Mouse (Mus musculus): ENCODE results near the gene Pianp. TPM values are rescaled to one million over a fixed set of nuclear protein-coding genes. Genes with fewer than 3 reads are reported as not detected.

Gene Pianp
- 1.6 and 3.4 TPM in 2 replicates for polyA plus RNA-seq (2012; rRNA removed)

DNA sequence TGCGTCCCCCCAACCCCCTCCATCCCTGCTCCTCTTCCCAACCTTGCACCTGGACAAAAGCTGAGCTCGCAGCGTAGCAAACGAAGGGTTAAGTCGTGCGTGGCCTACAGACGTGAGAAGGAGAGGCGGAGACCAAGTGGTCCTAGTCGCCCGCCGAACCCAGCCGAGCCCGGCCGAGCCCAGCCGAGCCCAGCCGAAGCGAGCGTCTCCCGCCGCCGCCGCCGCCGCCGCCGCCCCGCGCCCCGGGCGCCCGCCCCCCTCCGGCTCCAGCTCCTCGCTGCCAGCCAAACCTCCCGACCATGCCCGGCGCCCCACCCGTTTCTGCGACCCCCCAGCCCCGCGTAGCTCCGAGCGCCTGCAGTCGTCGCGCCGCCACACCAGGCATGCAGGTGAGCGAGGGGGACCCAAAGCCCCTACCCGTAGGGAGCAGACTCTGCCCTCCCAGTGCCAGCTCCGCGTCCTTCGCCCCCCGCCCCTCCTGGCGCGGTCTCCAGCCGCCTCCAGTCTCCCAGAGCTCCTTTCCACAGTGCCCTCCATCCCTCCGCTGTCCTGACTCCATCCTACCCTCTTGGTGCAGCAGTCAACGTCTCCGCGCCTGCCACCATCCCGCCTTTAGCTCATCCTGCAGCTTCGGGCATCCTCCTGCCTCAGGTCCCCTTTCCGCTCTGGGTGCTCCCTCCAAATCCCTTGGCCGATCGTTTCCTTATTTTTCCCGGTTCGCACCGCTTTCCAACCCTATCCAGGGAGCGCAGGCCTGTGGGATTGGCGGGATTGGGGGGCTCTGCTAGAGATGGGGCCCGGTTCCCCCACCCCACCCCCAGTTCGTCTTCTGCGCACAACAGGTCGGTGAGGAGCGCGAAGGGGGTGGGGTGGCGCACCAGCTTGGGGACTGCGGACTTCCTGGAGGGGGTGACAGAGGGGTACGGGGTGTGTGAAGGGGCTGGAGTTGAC lies at the start of gene Pianp:
Gene Pianp (plus strand): TSS at position 144 of the 951 bp plus-strand sequence.

DNA sequence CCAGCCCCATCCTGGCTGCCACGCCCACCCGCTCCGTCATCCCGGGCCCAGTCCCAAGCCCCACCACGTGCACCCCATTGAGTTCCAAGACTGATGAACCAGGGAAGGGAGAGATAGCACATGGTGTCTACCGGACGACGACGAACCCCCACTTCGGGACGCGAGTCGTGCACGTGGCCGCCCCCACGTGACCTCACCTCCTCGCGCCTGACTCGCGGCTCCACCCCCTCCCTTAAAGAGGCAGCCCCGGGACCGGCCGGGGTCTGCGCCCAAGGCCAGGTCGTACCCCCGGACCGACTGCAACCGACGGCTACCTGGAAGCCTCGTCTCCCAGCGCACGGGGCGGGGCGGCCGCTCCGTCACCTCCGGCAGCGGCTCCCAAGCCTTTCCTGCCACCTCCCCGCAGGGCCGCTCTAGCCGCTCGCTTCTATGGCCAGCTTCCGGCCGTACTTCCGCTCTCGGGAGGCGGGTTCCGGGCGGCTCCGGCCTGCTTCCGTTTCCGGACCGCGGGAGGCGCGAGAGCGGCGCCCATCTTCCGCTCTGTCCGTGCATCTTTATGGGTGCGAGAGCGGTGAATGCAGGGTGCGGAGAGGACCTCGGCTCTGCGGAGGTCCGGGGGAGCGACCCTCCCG lies 31.3 kb upstream of the Pianp start, which contains the start of gene Cops7a:
Gene Cops7a (minus strand): TSS at position 451 of the 632 bp plus-strand sequence.

DNA sequence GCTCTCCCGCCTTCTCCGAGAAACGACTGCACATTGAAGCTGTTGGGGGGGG lies 12.5 kb downstream of the Pianp start, which contains the start of gene Zfp384:
Gene Zfp384 (plus strand): TSS at position 17 of the 52 bp plus-strand sequence.

DNA sequence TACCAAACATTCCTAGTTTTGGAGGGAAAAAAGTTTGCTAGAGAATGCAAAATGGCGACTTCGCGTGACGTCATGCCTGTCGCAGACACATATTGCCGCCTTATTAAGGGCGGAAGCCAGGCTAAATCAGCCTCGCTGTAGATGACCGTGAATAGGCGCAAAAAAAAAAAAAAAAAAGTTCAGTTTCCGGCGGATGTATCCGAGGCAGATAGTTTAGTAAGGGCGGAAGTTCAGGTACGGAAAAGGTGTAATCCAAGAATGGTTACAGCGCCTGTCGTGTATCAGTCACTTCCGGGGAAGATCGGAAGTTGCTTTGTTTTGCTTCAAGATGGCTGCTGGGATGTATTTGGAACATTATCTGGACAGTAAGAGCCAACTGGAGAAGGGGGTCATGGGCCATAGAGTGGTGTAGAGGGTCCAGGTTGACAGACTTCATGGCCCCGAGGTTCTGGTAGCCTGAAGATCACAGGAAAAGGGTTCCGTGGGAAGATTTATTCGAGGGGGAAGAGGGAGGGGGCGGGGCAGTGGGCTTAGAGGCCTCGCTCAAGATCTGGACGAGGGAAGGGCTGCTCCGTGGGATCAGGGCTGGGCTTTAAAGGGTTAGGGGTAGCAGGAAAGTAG lies 43.1 kb downstream of the Pianp start, which contains the start of gene Ing4:
Gene Ing4 (plus strand): TSS at position 228 of the 621 bp plus-strand sequence.

DNA sequence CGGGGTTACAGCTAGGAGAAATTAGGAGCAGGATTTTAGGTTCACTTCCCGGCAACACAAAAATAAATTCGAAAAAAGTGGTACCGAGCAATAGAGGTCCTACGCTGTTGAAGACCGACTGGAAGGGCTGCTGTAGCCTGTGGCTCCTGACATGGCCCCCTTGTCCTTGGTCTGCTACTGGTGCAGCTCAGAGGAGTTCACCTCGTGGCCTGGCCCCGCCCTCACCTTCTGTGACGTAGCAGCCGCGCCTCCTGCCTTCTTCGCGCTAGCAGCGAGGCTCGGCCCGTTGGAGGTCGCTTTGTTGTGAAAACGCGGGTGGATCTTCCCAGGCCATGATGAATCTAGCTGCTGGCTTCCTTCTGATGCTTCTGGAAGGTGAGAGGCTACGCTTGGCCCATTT lies 53.2 kb downstream of the Pianp start, which contains the start of gene Acrbp:
Gene Acrbp (plus strand): TSS at position 12 of the 400 bp plus-strand sequence.

Other genes starting within 250 kb of the Pianp start
- gene Gm45234, start 240.7 kb upstream of the Pianp start, polyA plus RNA-seq (2012; rRNA removed), result 0.11 TPM in 1 of 2 replicates, not detected in the other
- gene Atn1, start 240.2 kb upstream of the Pianp start, polyA plus RNA-seq (2012; rRNA removed), result 40.9 and 65.1 TPM in 2 replicates
- 9.1 and 11.8 TPM in 2 replicates for gene Eno2, start 227.0 kb upstream of the Pianp start, polyA plus RNA-seq (2012; rRNA removed)
- gene Lrrc23, start 217.0 kb upstream of the Pianp start, polyA plus RNA-seq (2012; rRNA removed), result 4.2 and 11.4 TPM in 2 replicates
- 6.0 and 8.9 TPM in 2 replicates for gene Spsb2, start 188.0 kb upstream of the Pianp start, polyA plus RNA-seq (2012; rRNA removed)
- 559 and 705 TPM in 2 replicates for gene Tpi1, start 182.4 kb upstream of the Pianp start, polyA plus RNA-seq (2012; rRNA removed)
- gene Usp5, start 167.2 kb upstream of the Pianp start, polyA plus RNA-seq (2012; rRNA removed), result 111 and 146 TPM in 2 replicates
- 157 and 168 TPM in 2 replicates for gene Cdca3, start 167.1 kb upstream of the Pianp start, polyA plus RNA-seq (2012; rRNA removed)
- 2.2 and 3.0 TPM in 2 replicates for gene Gnb3, start 156.4 kb upstream of the Pianp start, polyA plus RNA-seq (2012; rRNA removed)
- 103 and 125 TPM in 2 replicates for gene P3h3, start 138.9 kb upstream of the Pianp start, polyA plus RNA-seq (2012; rRNA removed)
- 13.4 and 15.2 TPM in 2 replicates for gene Gpr162, start 132.7 kb upstream of the Pianp start, polyA plus RNA-seq (2012; rRNA removed)
- 0.01 and 0.05 TPM in 2 replicates for gene Cd4, start 108.5 kb upstream of the Pianp start, polyA plus RNA-seq (2012; rRNA removed)
- gene Lag3, start 85.0 kb upstream of the Pianp start, polyA plus RNA-seq (2012; rRNA removed), result 2.3 and 3.2 TPM in 2 replicates
- gene Ptms, start 76.6 kb upstream of the Pianp start, polyA plus RNA-seq (2012; rRNA removed), result 1,105 and 3,481 TPM in 2 replicates
- 358 and 360 TPM in 2 replicates for gene Mlf2, start 65.3 kb upstream of the Pianp start, polyA plus RNA-seq (2012; rRNA removed)
- gene Cops7a, start 31.2 kb upstream of the Pianp start, polyA plus RNA-seq (2012; rRNA removed), result 122 and 143 TPM in 2 replicates
- gene Zfp384, start 12.5 kb downstream of the Pianp start, polyA plus RNA-seq (2012; rRNA removed), result 52.2 and 93.4 TPM in 2 replicates
- gene Ing4, start 43.1 kb downstream of the Pianp start, polyA plus RNA-seq (2012; rRNA removed), result 130 and 145 TPM in 2 replicates
- 25.3 and 37.8 TPM in 2 replicates for gene Acrbp, start 53.0 kb downstream of the Pianp start, polyA plus RNA-seq (2012; rRNA removed)
- gene Lpar5, start 71.2 kb downstream of the Pianp start, polyA plus RNA-seq (2012; rRNA removed), result 0.22 and 0.24 TPM in 2 replicates
- gene Chd4, start 99.3 kb downstream of the Pianp start, polyA plus RNA-seq (2012; rRNA removed), result 164 and 215 TPM in 2 replicates
- gene Nop2, start 135.2 kb downstream of the Pianp start, polyA plus RNA-seq (2012; rRNA removed), result 45.9 and 58.2 TPM in 2 replicates
- gene Iffo1, start 148.5 kb downstream of the Pianp start, polyA plus RNA-seq (2012; rRNA removed), result 26.0 and 30.3 TPM in 2 replicates
- gene Gapdh, start 169.8 kb downstream of the Pianp start, polyA plus RNA-seq (2012; rRNA removed), result 3,932 and 4,365 TPM in 2 replicates
- 349 and 495 TPM in 2 replicates for gene Ncapd2, start 195.0 kb downstream of the Pianp start, polyA plus RNA-seq (2012; rRNA removed)
- gene Mrpl51, start 195.1 kb downstream of the Pianp start, polyA plus RNA-seq (2012; rRNA removed), result 84.9 and 134 TPM in 2 replicates
- gene Vamp1, start 218.9 kb downstream of the Pianp start, polyA plus RNA-seq (2012; rRNA removed), result 10.6 and 11.9 TPM in 2 replicates
- 1.1 and 1.3 TPM in 2 replicates for gene Tapbpl, start 235.2 kb downstream of the Pianp start, polyA plus RNA-seq (2012; rRNA removed)
- gene Cd27, start 240.3 kb downstream of the Pianp start, polyA plus RNA-seq (2012; rRNA removed), result 0.18 and 0.21 TPM in 2 replicates